Mouse (Mus musculus) kidney, embryonic 16.5 days (tissue): ENCODE results near the gene Ntrk3. TPM values are rescaled to one million over a fixed set of nuclear protein-coding genes. Genes with fewer than 3 reads are reported as not detected.
A peak's percentile ranks its signal among the peaks of the same experiment; 100 is the strongest.

Source experiments
- ATAC-seq: fragments of 200-750 bp; cut with Nextera tagmentation; 2 replicates; pipeline ENCODE4 v1.8.0; 2017; ENCODE audit warnings: moderate TSS enrichment; ENCODE audit not compliant: low FRiP score, low TSS enrichment
- H3K27ac ChIP-seq: fragments of 300-500 bp; sonication (generic); 2 replicates; pipeline ENCODE4 v1.5.1; 2014; ENCODE audit warnings: low read length
- H3K27me3 ChIP-seq: fragments of 300-500 bp; sonication (generic); 2 replicates; pipeline ENCODE4 v1.6.1; 2014; ENCODE audit warnings: low read length, control low read depth, mixed read lengths; ENCODE audit not compliant: insufficient read depth
- H3K36me3 ChIP-seq: fragments of 300-500 bp; sonication (generic); 2 replicates; pipeline ENCODE4 v1.6.1; 2014; ENCODE audit warnings: low read length, control low read depth, mixed read lengths; ENCODE audit not compliant: insufficient read depth
- H3K4me1 ChIP-seq: fragments of 300-500 bp; sonication (generic); 2 replicates; pipeline ENCODE4 v1.6.1; 2014; ENCODE audit warnings: low read length, control low read depth, mixed read lengths; ENCODE audit not compliant: insufficient read depth
- H3K4me2 ChIP-seq: fragments of 300-500 bp; sonication (generic); replicated peaks from 2 replicates; pipeline ENCODE4 v1.6.1; 2014; ENCODE audit warnings: low read depth, low read length
- H3K4me3 ChIP-seq: fragments of 300-500 bp; sonication (generic); 2 replicates; pipeline ENCODE4 v1.5.1; 2014; ENCODE audit warnings: mild to moderate bottlenecking, low read length
- H3K9ac ChIP-seq: fragments of 300-500 bp; sonication (generic); replicated peaks from 2 replicates; pipeline ENCODE4 v1.6.1; 2014; ENCODE audit warnings: low read length
- H3K9me3 ChIP-seq: fragments of 300-500 bp; sonication (generic); 2 replicates; pipeline ENCODE4 v1.6.1; 2016; ENCODE audit warnings: low read length, control low read depth
- WGBS: fragments of 180-500 bp; shearing (Covaris S2); extraction: QIAGEN DNeasy Blood & Tissue Kit; methylation state at CpG from one replicate; pipeline ENCODE4 v1.1.7; 2014; 5-methylcytosine and 5-hydroxymethylcytosine counted together
- polyA plus RNA-seq: library from polyadenylated mRNA; unstranded; fragments of >200 nt; fragmentation: Nextera tagmentation; extraction: Ambion mirVana; gene quantifications from 2 replicates; pipeline ENCODE4 v1.2.1, GENCODE M21; 2015

The Ntrk3 gene
- polyA plus RNA-seq, 1 experiment from 2014 or later = 2.8 TPM

DNA sequence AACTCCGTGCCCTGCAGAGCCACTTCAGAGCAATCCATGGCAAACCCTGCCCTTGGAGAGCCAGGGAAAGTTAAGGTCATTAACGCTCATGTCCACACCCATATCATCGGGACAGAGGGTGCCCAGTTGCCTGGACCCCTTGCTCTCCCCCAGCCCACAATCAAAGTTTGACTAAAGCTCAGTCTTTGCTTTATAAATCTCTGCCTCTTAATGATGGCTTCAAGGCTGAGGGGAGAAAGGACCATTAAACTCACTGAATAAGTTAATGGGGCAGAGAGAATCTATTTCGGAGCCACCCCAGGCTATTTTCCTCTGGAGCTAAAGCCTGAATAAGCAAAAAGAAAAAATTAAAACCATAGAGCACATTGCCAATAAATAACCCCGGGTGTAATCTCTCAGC lies 182.3 kb downstream of the Ntrk3 start:
- peak; percentile 73; the same call in 1 of the 2 replicates for ATAC-seq

DNA sequence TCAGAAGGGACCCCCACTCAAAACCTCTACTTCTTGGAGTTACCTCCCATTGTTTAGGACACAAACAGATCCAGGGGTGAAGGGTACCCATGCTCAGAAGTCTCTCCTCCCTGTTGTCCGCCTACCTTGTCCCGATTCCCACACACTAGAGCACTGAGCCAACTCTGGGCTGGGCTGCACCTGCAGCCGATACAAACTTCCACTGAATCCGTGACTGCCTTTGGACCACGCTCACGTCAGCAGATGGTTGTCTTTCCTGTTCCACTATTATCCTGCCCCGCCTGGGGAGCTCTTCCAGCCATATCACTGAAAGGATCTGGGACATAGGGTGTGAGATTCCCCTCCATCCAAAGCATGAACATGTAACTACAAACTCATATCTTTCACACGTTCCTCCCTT lies 188.4 kb downstream of the Ntrk3 start:
- no peak for ATAC-seq
- WGBS = 90% methylated on average over 8 of the region's 8 CpGs

More for the DNA sequence above, 182.3 kb downstream of the Ntrk3 start:
- peaks cover 9% of the 10 kb centered on the region for H3K4me1 ChIP-seq
- H3K4me2 ChIP-seq = no peak overlapping the region
- 47% methylated on average over 5 of the region's 5 CpGs for WGBS
- H3K36me3 ChIP-seq = no peaks in the 10 kb centered on the region
- no peak overlapping the region for H3K9ac ChIP-seq
- H3K9me3 ChIP-seq = no peaks in the 10 kb centered on the region
- H3K27me3 ChIP-seq = no peaks in the 10 kb centered on the region
- H3K4me3 ChIP-seq = no peak overlapping the region
- H3K27ac ChIP-seq = no peak overlapping the region

DNA sequence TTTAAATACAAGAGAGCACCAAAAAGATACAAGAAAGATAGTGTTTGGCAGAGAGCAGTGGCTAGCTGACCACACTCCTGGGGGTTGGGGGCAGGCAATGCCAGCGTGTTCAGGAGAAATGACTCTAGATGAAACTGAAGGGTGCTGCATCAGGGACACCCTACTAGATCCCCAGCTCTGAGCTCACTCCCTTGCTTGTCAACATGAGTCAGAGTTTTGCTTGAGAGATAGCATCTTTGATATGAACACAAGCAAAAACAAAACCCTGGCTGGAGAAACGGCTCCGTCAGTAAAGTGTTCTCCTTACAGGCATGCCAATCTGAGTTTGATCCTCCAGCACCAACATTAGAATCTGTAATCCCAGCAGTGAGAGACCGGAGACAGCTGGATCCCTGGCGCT lies 189.1 kb downstream of the Ntrk3 start:
- H3K9me3 ChIP-seq = no peaks in the 10 kb centered on the region
- no peak overlapping the region for H3K4me3 ChIP-seq
- ATAC-seq = no peak
- H3K9ac ChIP-seq = no peak overlapping the region
- H3K27me3 ChIP-seq = no peaks in the 10 kb centered on the region
- 79% methylated on average over 5 of the region's 5 CpGs for WGBS
- no peak overlapping the region for H3K4me2 ChIP-seq
- no peaks in the 10 kb centered on the region for H3K36me3 ChIP-seq
- no peaks in the 10 kb centered on the region for H3K4me1 ChIP-seq
- H3K27ac ChIP-seq = no peak overlapping the region

More for the DNA sequence above, 188.4 kb downstream of the Ntrk3 start:
- Histone ChIP-seq H3K36me3 (no peaks in the 10 kb centered on the region), H3K27me3 (no peaks in the 10 kb centered on the region), H3K9ac (no peak overlapping the region), H3K4me3 (no peak overlapping the region), H3K27ac (no peak overlapping the region), H3K4me1 (no peaks in the 10 kb centered on the region), H3K9me3 (no peaks in the 10 kb centered on the region), H3K4me2 (no peak overlapping the region)

DNA sequence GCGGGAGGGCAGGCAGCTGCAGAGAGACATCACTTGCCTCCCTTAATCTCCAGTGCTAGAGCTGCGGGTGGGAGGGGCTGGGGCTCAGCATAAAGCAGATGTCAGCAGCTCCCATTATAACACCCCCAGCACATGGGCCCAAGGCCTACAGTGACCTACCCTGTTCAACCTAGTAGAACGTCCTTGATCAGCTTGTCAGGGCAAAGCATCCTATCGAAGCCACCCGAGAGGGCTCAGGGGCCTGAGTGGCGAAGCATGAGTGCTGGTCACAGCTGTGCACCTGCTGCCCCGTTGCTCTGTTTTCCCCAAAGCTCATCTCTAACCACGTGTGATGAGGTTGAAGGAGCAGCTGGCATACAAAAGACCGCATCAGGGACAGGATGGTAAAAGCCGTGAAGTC lies 191.3 kb downstream of the Ntrk3 start:
- no peak overlapping the region for H3K27ac ChIP-seq
- no peaks in the 10 kb centered on the region for H3K27me3 ChIP-seq
- H3K4me3 ChIP-seq = no peak overlapping the region
- no peaks in the 10 kb centered on the region for H3K36me3 ChIP-seq
- H3K9ac ChIP-seq = no peak overlapping the region
- no peak overlapping the region for H3K4me2 ChIP-seq
- no peaks in the 10 kb centered on the region for H3K9me3 ChIP-seq
- ATAC-seq = no peak
- WGBS = 73% methylated on average over 10 of the region's 10 CpGs
- no peaks in the 10 kb centered on the region for H3K4me1 ChIP-seq

DNA sequence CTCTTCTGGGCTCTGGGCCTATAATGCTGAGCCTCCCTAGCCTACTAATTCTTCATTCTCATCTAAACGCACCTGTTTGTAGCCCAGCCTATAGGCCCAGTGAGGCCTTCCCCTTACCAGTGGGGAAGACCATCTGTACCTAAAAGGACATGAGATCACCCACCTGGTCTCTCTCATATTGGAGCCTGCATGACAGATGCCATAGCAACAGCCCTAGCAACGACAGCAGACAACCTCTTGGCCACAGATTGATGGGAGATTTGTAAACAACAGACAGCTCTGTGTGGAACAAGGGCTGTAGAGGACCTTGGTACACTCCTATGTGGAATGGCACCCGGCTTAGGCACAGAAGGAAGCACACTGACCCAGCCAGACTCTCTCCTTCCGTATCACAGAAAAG lies 195.3 kb downstream of the Ntrk3 start:
- H3K27ac ChIP-seq = no peak overlapping the region
- 75% methylated on average over 4 of the region's 4 CpGs for WGBS
- no peaks in the 10 kb centered on the region for H3K36me3 ChIP-seq
- no peak overlapping the region for H3K4me3 ChIP-seq
- H3K27me3 ChIP-seq = no peaks in the 10 kb centered on the region
- no peaks in the 10 kb centered on the region for H3K4me1 ChIP-seq
- no peak overlapping the region for H3K4me2 ChIP-seq
- H3K9me3 ChIP-seq = no peaks in the 10 kb centered on the region
- no peak for ATAC-seq
- H3K9ac ChIP-seq = no peak overlapping the region

DNA sequence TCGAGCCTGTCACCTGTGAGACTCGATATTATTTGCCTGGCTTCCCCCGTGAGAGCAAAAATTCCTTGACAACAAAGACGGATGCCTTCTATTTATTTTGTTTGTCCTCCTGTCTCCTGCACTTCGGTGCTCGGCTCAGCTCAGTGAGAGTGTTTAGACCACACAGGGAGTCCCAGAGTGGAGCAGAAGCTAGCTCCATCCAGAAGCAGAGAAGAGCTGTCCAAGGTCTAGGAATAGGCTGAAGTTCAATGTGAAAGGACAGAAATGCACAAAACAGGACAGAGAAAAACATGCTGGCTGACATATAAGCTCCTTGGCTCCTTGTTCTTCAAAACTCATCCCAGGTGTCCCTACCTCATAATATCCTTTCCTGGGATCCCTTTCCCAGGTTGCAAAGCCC lies 207.5 kb downstream of the Ntrk3 start:
- Histone ChIP-seq H3K4me3 (no peak overlapping the region), H3K27ac (no peak overlapping the region), H3K36me3 (no peaks in the 10 kb centered on the region), H3K4me1 (no peaks in the 10 kb centered on the region), H3K4me2 (no peak overlapping the region), H3K27me3 (no peaks in the 10 kb centered on the region), H3K9ac (no peak overlapping the region), H3K9me3 (no peaks in the 10 kb centered on the region)
- 23% methylated on average over 6 of the region's 6 CpGs for WGBS
- no peak for ATAC-seq

DNA sequence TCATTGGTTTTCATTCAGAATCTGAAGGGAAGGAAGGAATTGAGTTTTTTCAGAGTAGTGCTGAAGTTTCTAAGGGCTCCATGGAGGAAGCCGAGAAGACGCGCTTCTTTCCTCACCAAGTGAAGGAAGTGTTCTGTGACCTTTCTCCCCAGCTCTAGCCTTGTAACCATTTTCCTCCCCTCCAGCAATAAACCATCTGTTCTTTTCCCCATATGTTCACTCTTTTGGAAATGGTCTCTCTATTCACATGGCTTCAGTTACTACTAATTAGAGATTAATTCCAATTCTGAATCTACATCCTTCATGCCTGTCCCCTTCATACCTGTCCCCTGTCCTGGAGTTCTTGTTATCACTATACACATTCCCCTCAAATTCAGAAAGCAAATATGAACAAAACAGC lies 209.8 kb downstream of the Ntrk3 start:
- Histone ChIP-seq H3K36me3 (no peaks in the 10 kb centered on the region), H3K27me3 (no peaks in the 10 kb centered on the region), H3K9ac (no peak overlapping the region), H3K27ac (no peak overlapping the region), H3K9me3 (no peaks in the 10 kb centered on the region), H3K4me1 (no peaks in the 10 kb centered on the region), H3K4me3 (no peak overlapping the region), H3K4me2 (no peak overlapping the region)
- ATAC-seq = no peak
- 41% methylated on average over 3 of the region's 3 CpGs for WGBS

DNA sequence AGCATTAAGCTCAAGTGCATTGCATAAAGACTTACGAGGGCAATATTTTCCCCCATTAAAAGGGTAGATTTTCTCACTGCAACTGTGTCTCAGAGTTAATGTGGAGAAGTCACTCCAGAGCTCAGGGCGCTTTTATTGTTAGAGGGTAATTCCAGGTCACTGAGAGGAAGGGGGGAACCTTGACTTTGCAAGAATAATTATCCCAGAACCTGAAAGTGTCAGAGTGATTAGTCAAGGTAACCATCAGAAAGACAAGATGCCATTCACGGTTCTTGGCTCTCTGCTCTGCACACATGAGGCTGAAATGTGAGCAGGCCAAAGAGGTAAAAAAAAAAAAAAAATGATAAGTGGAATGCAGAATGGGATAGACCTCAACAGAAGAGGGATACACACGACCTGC lies 210.2 kb downstream of the Ntrk3 start:
- Histone ChIP-seq H3K4me3 (no peak overlapping the region), H3K9me3 (no peaks in the 10 kb centered on the region), H3K9ac (no peak overlapping the region), H3K4me2 (no peak overlapping the region), H3K36me3 (no peaks in the 10 kb centered on the region), H3K27me3 (no peaks in the 10 kb centered on the region), H3K4me1 (no peaks in the 10 kb centered on the region), H3K27ac (no peak overlapping the region)
- ATAC-seq = no peak
- 27% methylated on average over 4 of the region's 4 CpGs for WGBS

DNA sequence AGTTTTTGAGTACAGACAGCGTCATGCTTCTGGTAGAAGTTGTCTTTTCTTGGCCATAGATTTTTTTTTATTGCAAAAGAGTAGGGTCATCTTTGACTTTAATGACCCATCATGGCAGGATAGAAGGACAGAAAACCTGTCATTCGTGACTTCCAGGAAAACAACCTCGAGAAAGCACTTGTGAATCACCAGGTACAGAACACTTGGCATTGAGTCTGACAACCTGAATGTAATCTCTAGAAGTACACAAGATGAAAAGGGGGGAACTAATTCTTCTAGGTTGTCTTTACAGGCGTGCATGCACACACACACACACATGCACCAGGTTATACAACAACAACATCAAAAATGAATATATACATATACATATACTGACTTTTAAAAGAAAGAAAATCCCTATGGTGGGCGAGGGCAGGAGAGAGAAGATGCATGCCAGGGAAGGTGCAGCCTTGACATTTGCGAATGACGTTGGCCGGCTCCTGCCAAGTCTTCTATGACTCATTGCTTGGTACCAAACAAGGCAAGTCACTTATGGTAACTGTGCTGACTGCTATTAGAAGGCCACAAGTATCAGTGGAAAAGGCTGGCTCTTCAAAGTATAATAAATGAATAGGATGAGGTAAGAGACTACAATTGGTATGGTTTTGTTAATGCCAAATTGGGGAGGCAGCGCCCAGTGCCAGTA lies 217.4 kb downstream of the Ntrk3 start:
- Histone ChIP-seq H3K4me1 (no peaks in the 10 kb centered on the region), H3K4me2 (no peak overlapping the region), H3K9ac (no peak overlapping the region), H3K27me3 (no peaks in the 10 kb centered on the region), H3K4me3 (no peak overlapping the region), H3K9me3 (no peaks in the 10 kb centered on the region), H3K36me3 (no peaks in the 10 kb centered on the region), H3K27ac (no peak overlapping the region)
- no peak for ATAC-seq
- WGBS = 86% methylated on average over 9 of the region's 9 CpGs

DNA sequence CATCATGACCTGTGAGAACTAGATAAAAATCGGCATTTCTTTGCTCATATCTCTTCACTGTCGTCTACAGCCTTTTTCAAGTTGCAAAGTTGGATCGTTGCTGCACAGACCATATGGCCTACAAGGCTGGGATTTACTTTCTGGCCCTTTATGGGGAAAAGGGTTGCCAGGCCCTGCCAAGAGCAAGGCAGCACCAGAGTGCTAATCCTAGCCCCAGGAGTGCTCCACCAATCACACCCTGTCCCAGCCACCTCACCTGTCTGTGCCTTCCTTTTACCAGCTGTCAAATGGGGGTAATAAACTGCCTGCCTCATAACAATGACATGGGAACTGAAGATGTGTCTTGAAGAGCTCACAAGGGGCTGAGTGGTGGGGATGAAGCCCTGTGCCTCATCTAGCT lies 218.1 kb downstream of the Ntrk3 start:
- no peak overlapping the region for H3K4me3 ChIP-seq
- H3K27ac ChIP-seq = no peak overlapping the region
- H3K9ac ChIP-seq = no peak overlapping the region
- H3K9me3 ChIP-seq = no peaks in the 10 kb centered on the region
- no peak for ATAC-seq
- no peak overlapping the region for H3K4me2 ChIP-seq
- H3K36me3 ChIP-seq = no peaks in the 10 kb centered on the region
- 59% methylated on average over 3 of the region's 3 CpGs for WGBS
- H3K4me1 ChIP-seq = no peaks in the 10 kb centered on the region
- H3K27me3 ChIP-seq = no peaks in the 10 kb centered on the region
